Mouse (Mus musculus): ENCODE data around the gene Fzd4. TPM values are rescaled to one million over a fixed set of nuclear protein-coding genes. Genes with fewer than 3 reads are reported as not detected.

Gene Fzd4
- polyA plus RNA-seq, 1 experiment: not detected

DNA sequence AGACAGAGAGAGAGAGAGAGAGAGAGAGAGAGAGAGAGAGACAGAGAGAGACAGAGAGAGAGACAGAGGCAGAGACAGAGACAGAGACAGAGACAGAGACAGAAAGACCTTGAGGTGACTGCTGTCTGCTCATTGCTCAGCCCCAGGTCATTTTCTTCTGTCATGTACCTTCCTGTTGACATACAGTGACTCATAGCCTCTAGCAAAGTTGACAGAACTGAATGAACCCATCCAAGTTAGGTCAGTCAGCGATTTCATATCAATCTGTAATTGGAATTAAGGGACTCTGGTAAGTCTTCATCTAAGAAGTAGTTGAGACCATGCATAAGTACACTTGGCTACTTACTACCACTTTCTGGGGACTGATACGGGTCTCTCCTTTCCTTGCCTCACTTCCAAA lies 27.0 kb downstream of the Fzd4 start:
- WGBS: 97% methylated on average over 2 of the region's 2 CpGs
- Histone ChIP-seq H3K27ac (ENCODE audit: insufficient read depth, low read depth, low read length) (no peak overlapping the region), H3K4me3 (ENCODE audit: insufficient read depth, low read depth, low read length) (no peak overlapping the region), H3K4me1 (ENCODE audit: control insufficient read depth, insufficient read depth, low read length) (no peaks in the 10 kb centered on the region)
- TF ChIP-seq CTCF (IDR thresholded peaks at IDR 0.05; ENCODE audit: insufficient read depth, low read depth, low read length) (no peak), POLR2A (IDR thresholded peaks at IDR 0.05; ENCODE audit: insufficient read depth, low read depth, low read length) (no peak)

DNA sequence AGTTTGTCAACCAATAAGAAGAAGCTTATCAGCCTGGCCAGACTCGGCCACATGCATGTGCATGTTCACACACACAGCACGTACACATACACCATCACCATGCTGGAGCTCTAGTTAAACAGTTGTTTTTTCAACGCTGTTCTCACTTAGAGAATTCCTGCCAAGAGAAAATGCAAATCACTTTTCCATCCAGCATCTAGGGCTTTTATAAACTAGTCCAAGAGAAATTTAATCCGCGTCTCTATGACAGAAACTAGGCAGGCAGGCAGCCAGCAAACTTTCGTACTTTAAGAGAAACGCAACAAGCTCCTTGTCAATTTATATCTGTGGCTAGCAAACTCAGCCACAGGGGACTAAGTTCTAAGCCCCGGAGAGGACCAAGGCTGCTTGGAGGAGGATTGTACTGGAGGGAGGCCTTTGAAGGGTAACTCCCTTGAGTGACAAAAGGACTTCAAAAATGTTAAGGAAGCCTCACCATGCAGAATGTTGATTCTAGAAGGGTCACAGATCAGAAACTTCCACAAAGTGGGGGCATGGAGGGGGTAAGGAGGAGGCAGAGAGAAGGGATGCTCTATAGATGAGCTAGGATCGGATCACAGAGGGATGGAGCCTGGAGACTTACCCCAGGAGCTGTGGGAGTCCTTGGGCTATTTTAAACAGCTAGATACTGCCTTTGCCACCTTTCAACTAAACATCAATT lies 29.2 kb downstream of the Fzd4 start:
- whole genome bisulfite sequencing: 39% methylated on average over 9 of the region's 9 CpGs
- no peak overlapping the region for H3K27ac ChIP-seq (ENCODE audit: insufficient read depth, low read depth, low read length)
- TF ChIP-seq POLR2A (IDR thresholded peaks at IDR 0.05; ENCODE audit: insufficient read depth, low read depth, low read length) (no peak), CTCF (IDR thresholded peaks at IDR 0.05; ENCODE audit: insufficient read depth, low read depth, low read length) (no peak)

GRCm38 (mm10) chr7:89433893-89434616 lies 29.9 kb downstream of the Fzd4 start:
- no peak overlapping the region for H3K27ac ChIP-seq (ENCODE audit: insufficient read depth, low read depth, low read length)
- H3K4me1 ChIP-seq (ENCODE audit: control insufficient read depth, insufficient read depth, low read length): no peaks in the 10 kb centered on the region
- no peak overlapping the region for H3K4me3 ChIP-seq (ENCODE audit: insufficient read depth, low read depth, low read length)
- 74% methylated on average over 8 of the region's 8 CpGs for WGBS
- TF ChIP-seq CTCF (IDR thresholded peaks at IDR 0.05; ENCODE audit: insufficient read depth, low read depth, low read length) (no peak), POLR2A (IDR thresholded peaks at IDR 0.05; ENCODE audit: insufficient read depth, low read depth, low read length) (no peak)

More for the DNA sequence above, 29.2 kb downstream of the Fzd4 start:
- Histone ChIP-seq H3K4me1 (ENCODE audit: control insufficient read depth, insufficient read depth, low read length) (no peaks in the 10 kb centered on the region), H3K4me3 (ENCODE audit: insufficient read depth, low read depth, low read length) (no peak overlapping the region)

GRCm38 (mm10) chr7:89436404-89436803 lies 32.2 kb downstream of the Fzd4 start:
- H3K27ac ChIP-seq (ENCODE audit: insufficient read depth, low read depth, low read length): no peak overlapping the region
- 86% methylated on average over 5 of the region's 5 CpGs for WGBS
- H3K4me3 ChIP-seq (ENCODE audit: insufficient read depth, low read depth, low read length): no peak overlapping the region

GRCm38 (mm10) chr7:89437589-89437988 lies 33.4 kb downstream of the Fzd4 start:
- no peak overlapping the region for H3K4me3 ChIP-seq (ENCODE audit: insufficient read depth, low read depth, low read length)
- TF ChIP-seq CTCF (IDR thresholded peaks at IDR 0.05; ENCODE audit: insufficient read depth, low read depth, low read length): no peak
- WGBS: 59% methylated on average over 4 of the region's 4 CpGs

More at GRCm38 (mm10) chr7:89436404-89436803, 32.2 kb downstream of the Fzd4 start:
- no peaks in the 10 kb centered on the region for H3K4me1 ChIP-seq (ENCODE audit: control insufficient read depth, insufficient read depth, low read length)
- TF ChIP-seq POLR2A (IDR thresholded peaks at IDR 0.05; ENCODE audit: insufficient read depth, low read depth, low read length): no peak
- no peak for TF ChIP-seq CTCF (IDR thresholded peaks at IDR 0.05; ENCODE audit: insufficient read depth, low read depth, low read length)

GRCm38 (mm10) chr7:89441291-89441690 lies 37.1 kb downstream of the Fzd4 start:
- no peak overlapping the region for H3K4me3 ChIP-seq (ENCODE audit: insufficient read depth, low read depth, low read length)
- 71% methylated on average over 7 of the region's 7 CpGs for WGBS
- TF ChIP-seq CTCF (IDR thresholded peaks at IDR 0.05; ENCODE audit: insufficient read depth, low read depth, low read length) (no peak), POLR2A (IDR thresholded peaks at IDR 0.05; ENCODE audit: insufficient read depth, low read depth, low read length) (no peak)
- no peak overlapping the region for H3K27ac ChIP-seq (ENCODE audit: insufficient read depth, low read depth, low read length)
- no peaks in the 10 kb centered on the region for H3K4me1 ChIP-seq (ENCODE audit: control insufficient read depth, insufficient read depth, low read length)

More at GRCm38 (mm10) chr7:89437589-89437988, 33.4 kb downstream of the Fzd4 start:
- Histone ChIP-seq H3K4me1 (ENCODE audit: control insufficient read depth, insufficient read depth, low read length) (no peaks in the 10 kb centered on the region), H3K27ac (ENCODE audit: insufficient read depth, low read depth, low read length) (no peak overlapping the region)

DNA sequence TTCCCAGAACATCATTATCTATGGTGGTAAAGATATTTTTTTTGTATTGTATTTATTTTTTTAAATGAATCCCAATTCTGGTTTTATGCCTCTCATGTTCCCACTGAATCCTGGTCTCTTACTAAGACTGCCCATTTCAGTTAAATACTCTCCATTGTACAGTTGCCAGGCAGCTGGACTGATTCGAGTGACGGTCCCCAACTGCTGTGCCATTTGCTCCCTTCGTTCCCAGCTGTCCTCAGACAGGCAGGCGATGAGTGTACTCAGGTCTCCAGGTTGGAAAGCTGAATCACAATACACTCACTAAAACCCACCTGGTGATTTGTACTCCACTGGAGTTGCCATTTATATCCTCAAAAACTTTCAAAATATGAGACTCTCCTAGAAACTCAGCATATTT lies 38.1 kb downstream of the Fzd4 start:
- WGBS: 51% methylated on average over 4 of the region's 4 CpGs
- H3K4me3 ChIP-seq (ENCODE audit: insufficient read depth, low read depth, low read length): no peak overlapping the region
- TF ChIP-seq POLR2A (IDR thresholded peaks at IDR 0.05; ENCODE audit: insufficient read depth, low read depth, low read length) (no peak), CTCF (IDR thresholded peaks at IDR 0.05; ENCODE audit: insufficient read depth, low read depth, low read length) (no peak)
- no peak overlapping the region for H3K27ac ChIP-seq (ENCODE audit: insufficient read depth, low read depth, low read length)
- H3K4me1 ChIP-seq (ENCODE audit: control insufficient read depth, insufficient read depth, low read length): no peaks in the 10 kb centered on the region

GRCm38 (mm10) chr7:89445137-89445536 lies 41.0 kb downstream of the Fzd4 start:
- 59% methylated on average over 4 of the region's 4 CpGs for WGBS
- no peak for TF ChIP-seq POLR2A (IDR thresholded peaks at IDR 0.05; ENCODE audit: insufficient read depth, low read depth, low read length)
- TF ChIP-seq CTCF (IDR thresholded peaks at IDR 0.05; ENCODE audit: insufficient read depth, low read depth, low read length): no peak
- no peaks in the 10 kb centered on the region for H3K4me1 ChIP-seq (ENCODE audit: control insufficient read depth, insufficient read depth, low read length)

GRCm38 (mm10) chr7:89450312-89450711 lies 46.2 kb downstream of the Fzd4 start:
- Histone ChIP-seq H3K4me1 (ENCODE audit: control insufficient read depth, insufficient read depth, low read length) (no peaks in the 10 kb centered on the region), H3K4me3 (ENCODE audit: insufficient read depth, low read depth, low read length) (no peak overlapping the region), H3K27ac (ENCODE audit: insufficient read depth, low read depth, low read length) (no peak overlapping the region)
- WGBS: 73% methylated on average over 2 of the region's 2 CpGs
- TF ChIP-seq CTCF (IDR thresholded peaks at IDR 0.05; ENCODE audit: insufficient read depth, low read depth, low read length) (no peak), POLR2A (IDR thresholded peaks at IDR 0.05; ENCODE audit: insufficient read depth, low read depth, low read length) (no peak)

More at GRCm38 (mm10) chr7:89445137-89445536, 41.0 kb downstream of the Fzd4 start:
- H3K4me3 ChIP-seq (ENCODE audit: insufficient read depth, low read depth, low read length): no peak overlapping the region
- no peak overlapping the region for H3K27ac ChIP-seq (ENCODE audit: insufficient read depth, low read depth, low read length)
